Mouse (Mus musculus): ENCODE results near the gene Exoc1. TPM values are rescaled to one million over a fixed set of nuclear protein-coding genes. Genes with fewer than 3 reads are reported as not detected.

The Exoc1 gene
- polyA plus RNA-seq (2012; rRNA removed) = 21.4 and 27.2 TPM in 2 replicates

- DNase-seq = peak; percentile 91
- no peaks in the 10 kb centered on the region for H3K36me3 ChIP-seq (ENCODE audit: control insufficient read depth, insufficient read depth, low read length)
- WGBS = under 1% methylated on average over 39 of the region's 39 CpGs
- H3K27me3 ChIP-seq (ENCODE audit: control insufficient read depth, insufficient read depth, low read length) = no peaks in the 10 kb centered on the region
- H3K4me3 ChIP-seq (ENCODE audit: control insufficient read depth, insufficient read depth, low read length) = peak within 1 kb of the TSS; percentile 89
- TF ChIP-seq CTCF (IDR thresholded peaks at IDR 0.05; ENCODE audit: borderline replicate concordance, control insufficient read depth, extremely low read depth, insufficient read depth, low read length, poor library complexity) (0 out of 2 replicates have a peak, but pooled peaks have one; percentile 28), POLR2A (IDR thresholded peaks at IDR 0.05; ENCODE audit: control insufficient read depth, extremely low read depth, insufficient read depth, low read length, poor library complexity) (0 out of 2 replicates have a peak, but pooled peaks have one; percentile 37)
- 0 out of 2 replicates have a peak, but pooled peaks cover 2% of the 10 kb centered on the region for H3K4me1 ChIP-seq (replicated peaks; ENCODE audit: control insufficient read depth, insufficient read depth, low read length)
- no peak within 1 kb of the TSS for H3K27ac ChIP-seq (ENCODE audit: control insufficient read depth, insufficient read depth, low read length)
Measured at GRCm38 (mm10) chr5:76529040-76529703, at the start of gene Exoc1. TSS of gene Exoc1 (plus strand) at chr5:76529311.

- H3K27ac ChIP-seq (ENCODE audit: control insufficient read depth, insufficient read depth, low read length) = no peak within 1 kb of the TSS
- WGBS = 70% methylated on average over 5 of the region's 5 CpGs
- no peak within 1 kb of the TSS for H3K4me3 ChIP-seq (ENCODE audit: control insufficient read depth, insufficient read depth, low read length)
- DNase-seq = no peak
- H3K36me3 ChIP-seq (ENCODE audit: control insufficient read depth, insufficient read depth, low read length) = no peaks in the 10 kb centered on the region
- no peaks in the 10 kb centered on the region for H3K4me1 ChIP-seq (replicated peaks; ENCODE audit: control insufficient read depth, insufficient read depth, low read length)
- H3K27me3 ChIP-seq (ENCODE audit: control insufficient read depth, insufficient read depth, low read length) = no peaks in the 10 kb centered on the region
- no peak for TF ChIP-seq POLR2A (IDR thresholded peaks at IDR 0.05; ENCODE audit: control insufficient read depth, extremely low read depth, insufficient read depth, low read length, poor library complexity)
- no peak for TF ChIP-seq CTCF (IDR thresholded peaks at IDR 0.05; ENCODE audit: borderline replicate concordance, control insufficient read depth, extremely low read depth, insufficient read depth, low read length, poor library complexity)
Measured at GRCm38 (mm10) chr5:76483811-76484210, 45.3 kb upstream of the Exoc1 start, which contains the start of gene Gm7271. TSS of gene Gm7271 (plus strand) at chr5:76484040.

- no peak overlapping the region for H3K27ac ChIP-seq (ENCODE audit: control insufficient read depth, insufficient read depth, low read length)
- no peaks in the 10 kb centered on the region for H3K4me1 ChIP-seq (replicated peaks; ENCODE audit: control insufficient read depth, insufficient read depth, low read length)
- WGBS = 94% methylated on average over 13 of the region's 13 CpGs
- no peak overlapping the region for H3K4me3 ChIP-seq (ENCODE audit: control insufficient read depth, insufficient read depth, low read length)
- no peak for DNase-seq
- H3K36me3 ChIP-seq (ENCODE audit: control insufficient read depth, insufficient read depth, low read length) = no peaks in the 10 kb centered on the region
- no peak for TF ChIP-seq CTCF (IDR thresholded peaks at IDR 0.05; ENCODE audit: borderline replicate concordance, control insufficient read depth, extremely low read depth, insufficient read depth, low read length, poor library complexity)
- TF ChIP-seq POLR2A (IDR thresholded peaks at IDR 0.05; ENCODE audit: control insufficient read depth, extremely low read depth, insufficient read depth, low read length, poor library complexity) = no peak
- no peaks in the 10 kb centered on the region for H3K27me3 ChIP-seq (ENCODE audit: control insufficient read depth, insufficient read depth, low read length)
Measured at GRCm38 (mm10) chr5:76495126-76495525, 34.0 kb upstream of the Exoc1 start.

- DNase-seq = no peak
- 51% methylated on average over 1 of the region's 1 CpGs for WGBS
- no peak overlapping the region for H3K4me3 ChIP-seq (ENCODE audit: control insufficient read depth, insufficient read depth, low read length)
- H3K36me3 ChIP-seq (ENCODE audit: control insufficient read depth, insufficient read depth, low read length) = no peaks in the 10 kb centered on the region
- H3K4me1 ChIP-seq (replicated peaks; ENCODE audit: control insufficient read depth, insufficient read depth, low read length) = no peaks in the 10 kb centered on the region
- TF ChIP-seq CTCF (IDR thresholded peaks at IDR 0.05; ENCODE audit: borderline replicate concordance, control insufficient read depth, extremely low read depth, insufficient read depth, low read length, poor library complexity) = no peak
- H3K27me3 ChIP-seq (ENCODE audit: control insufficient read depth, insufficient read depth, low read length) = no peaks in the 10 kb centered on the region
- no peak overlapping the region for H3K27ac ChIP-seq (ENCODE audit: control insufficient read depth, insufficient read depth, low read length)
Measured at GRCm38 (mm10) chr5:76522446-76522845, 6.7 kb upstream of the Exoc1 start.

- H3K36me3 ChIP-seq (ENCODE audit: control insufficient read depth, insufficient read depth, low read length) = no peaks in the 10 kb centered on the region
- no peaks in the 10 kb centered on the region for H3K27me3 ChIP-seq (ENCODE audit: control insufficient read depth, insufficient read depth, low read length)
- H3K27ac ChIP-seq (ENCODE audit: control insufficient read depth, insufficient read depth, low read length) = no peak overlapping the region
- TF ChIP-seq POLR2A (IDR thresholded peaks at IDR 0.05; ENCODE audit: control insufficient read depth, extremely low read depth, insufficient read depth, low read length, poor library complexity) (no peak), CTCF (IDR thresholded peaks at IDR 0.05; ENCODE audit: borderline replicate concordance, control insufficient read depth, extremely low read depth, insufficient read depth, low read length, poor library complexity) (no peak)
- H3K4me1 ChIP-seq (replicated peaks; ENCODE audit: control insufficient read depth, insufficient read depth, low read length) = 0 out of 2 replicates have a peak, but pooled peaks cover 2% of the 10 kb centered on the region
- no peak overlapping the region for H3K4me3 ChIP-seq (ENCODE audit: control insufficient read depth, insufficient read depth, low read length)
- DNase-seq = no peak
- 32% methylated on average over 5 of the region's 5 CpGs for WGBS
Measured at GRCm38 (mm10) chr5:76524623-76525022, 4.5 kb upstream of the Exoc1 start.

GRCm38 (mm10) chr5:76525066-76525465 is 4.0 kb upstream of the Exoc1 start:
- TF ChIP-seq POLR2A (IDR thresholded peaks at IDR 0.05; ENCODE audit: control insufficient read depth, extremely low read depth, insufficient read depth, low read length, poor library complexity) (no peak), CTCF (IDR thresholded peaks at IDR 0.05; ENCODE audit: borderline replicate concordance, control insufficient read depth, extremely low read depth, insufficient read depth, low read length, poor library complexity) (no peak)
- 0 out of 2 replicates have a peak, but pooled peaks cover 2% of the 10 kb centered on the region for H3K4me1 ChIP-seq (replicated peaks; ENCODE audit: control insufficient read depth, insufficient read depth, low read length)
- H3K36me3 ChIP-seq (ENCODE audit: control insufficient read depth, insufficient read depth, low read length) = no peaks in the 10 kb centered on the region
- WGBS = 47% methylated on average over 4 of the region's 4 CpGs
- H3K27me3 ChIP-seq (ENCODE audit: control insufficient read depth, insufficient read depth, low read length) = no peaks in the 10 kb centered on the region
- no peak overlapping the region for H3K27ac ChIP-seq (ENCODE audit: control insufficient read depth, insufficient read depth, low read length)
- no peak overlapping the region for H3K4me3 ChIP-seq (ENCODE audit: control insufficient read depth, insufficient read depth, low read length)
- no peak for DNase-seq
